7 mouse cellular contexts compared by ENCODE assay signal in the genomic region with DNA sequence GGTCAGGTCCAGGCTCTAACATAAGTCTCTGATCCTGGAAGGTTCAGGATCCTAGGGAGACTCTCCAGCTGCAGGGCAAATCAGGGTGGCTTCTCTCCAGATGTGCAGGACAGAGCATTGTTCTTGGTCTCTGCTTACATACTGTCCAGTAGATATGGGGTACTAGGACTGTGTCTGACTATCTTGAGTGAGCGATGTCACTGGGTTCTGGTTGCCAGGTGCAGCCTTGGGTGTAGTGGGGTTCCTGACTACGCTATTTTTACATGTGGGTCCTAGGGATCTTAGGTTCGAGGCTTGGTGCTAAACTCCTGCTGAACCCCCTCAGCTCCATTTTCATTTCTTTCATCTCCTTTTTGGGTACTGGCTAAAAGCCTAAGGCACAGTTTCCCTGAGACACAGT. TPM values are rescaled to one million over a fixed set of nuclear protein-coding genes. Genes with fewer than 3 reads are reported as not detected.
DNase-seq lines count a peak whose midpoint lies in the region; ATAC-seq lines count a peak whose summit lies in the region.

No protein-coding gene starts in this region.

- no peak overlapping the region; the same call in 1 of the 2 replicates for H3K27ac ChIP-seq in liver, embryonic 11.5 days (ENCODE audit: low read depth, low read length)
- H3K27ac ChIP-seq in embryonic facial prominence, embryonic 15.5 days (replicated peaks) = no peak overlapping the region
- no peak overlapping the region for H3K27ac ChIP-seq in limb, embryonic 11.5 days (replicated peaks; ENCODE audit: low read depth, low read length)
- H3K27ac ChIP-seq in neural tube, embryonic 15.5 days (replicated peaks) = peak overlapping the region; percentile 83; the same call in 1 of the 2 replicates

- no peaks in the 10 kb centered on the region for H3K9me3 ChIP-seq in liver, embryonic 11.5 days (ENCODE audit: control insufficient read depth, low read length)
- H3K9me3 ChIP-seq in embryonic facial prominence, embryonic 15.5 days (replicated peaks) = no peaks in the 10 kb centered on the region
- H3K9me3 ChIP-seq in limb, embryonic 11.5 days (ENCODE audit: control insufficient read depth, low read length) = no peaks in the 10 kb centered on the region
- no peaks in the 10 kb centered on the region for H3K9me3 ChIP-seq in neural tube, embryonic 15.5 days (replicated peaks)

- intact Hi-C loops in left cerebral cortex, postnatal 25 days (cut with DNase I) = no loop called here

- no peak for ATAC-seq in liver, embryonic 11.5 days (replicated peaks; ENCODE audit: low FRiP score)
- ATAC-seq in embryonic facial prominence, embryonic 15.5 days (ENCODE audit: insufficient number of reproducible peaks, low FRiP score, low TSS enrichment, low read depth) = no peak
- ATAC-seq in limb, embryonic 11.5 days (ENCODE audit: insufficient number of reproducible peaks, low FRiP score, low TSS enrichment, low read depth) = no peak
- ATAC-seq in neural tube, embryonic 15.5 days (ENCODE audit: low FRiP score) = no peak
- ATAC-seq in frontal cortex, adult (ENCODE audit: low TSS enrichment) = no peak

- no peak for DNase-seq in liver, embryonic 11.5 days (ENCODE audit: low spot score)
- no peak for DNase-seq in liver
- DNase-seq in limb, embryonic 11.5 days (ENCODE audit: low spot score) = no peak
- DNase-seq in left cerebral cortex, postnatal 25 days (ENCODE audit: low spot score in 2 of 2) = no peak

- peaks cover 4% of the 10 kb centered on the region for H3K36me3 ChIP-seq in liver, embryonic 11.5 days (ENCODE audit: control insufficient read depth, insufficient read depth, low read length)
- peaks cover 31% of the 10 kb centered on the region for H3K36me3 ChIP-seq in embryonic facial prominence, embryonic 15.5 days
- H3K36me3 ChIP-seq in limb, embryonic 11.5 days (ENCODE audit: control insufficient read depth, insufficient read depth, low read length) = peaks cover 12% of the 10 kb centered on the region; the same call in 1 of the 2 replicates
- H3K36me3 ChIP-seq in neural tube, embryonic 15.5 days = peaks cover 13% of the 10 kb centered on the region; the same call in 1 of the 2 replicates

- peak overlapping the region; percentile 98 for H3K4me3 ChIP-seq in liver, embryonic 11.5 days (ENCODE audit: low read depth, low read length)
- peak overlapping the region; percentile 93 for H3K4me3 ChIP-seq in embryonic facial prominence, embryonic 15.5 days (replicated peaks)
- H3K4me3 ChIP-seq in limb, embryonic 11.5 days (ENCODE audit: low read depth, low read length) = peak overlapping the region; percentile 92
- peak overlapping the region; percentile 91 for H3K4me3 ChIP-seq in neural tube, embryonic 15.5 days (replicated peaks)

- H3K27me3 ChIP-seq in liver, embryonic 11.5 days (replicated peaks; ENCODE audit: control insufficient read depth, insufficient read depth, low read length) = no peaks in the 10 kb centered on the region
- H3K27me3 ChIP-seq in embryonic facial prominence, embryonic 15.5 days = no peaks in the 10 kb centered on the region
- H3K27me3 ChIP-seq in limb, embryonic 11.5 days (ENCODE audit: control insufficient read depth, insufficient read depth, low read length) = no peaks in the 10 kb centered on the region
- H3K27me3 ChIP-seq in neural tube, embryonic 15.5 days (replicated peaks) = no peaks in the 10 kb centered on the region

- 90% methylated on average over 3 of the region's 3 CpGs for WGBS in liver, embryonic 11.5 days
- 76% methylated on average over 3 of the region's 3 CpGs for WGBS in embryonic facial prominence, embryonic 15.5 days
- 85% methylated on average over 3 of the region's 3 CpGs for WGBS in limb, embryonic 11.5 days
- 90% methylated on average over 3 of the region's 3 CpGs for WGBS in neural tube, embryonic 15.5 days

- peaks cover 32% of the 10 kb centered on the region for H3K4me1 ChIP-seq in liver, embryonic 11.5 days (replicated peaks; ENCODE audit: control insufficient read depth, insufficient read depth, low read length)
- peaks cover 40% of the 10 kb centered on the region for H3K4me1 ChIP-seq in embryonic facial prominence, embryonic 15.5 days
- H3K4me1 ChIP-seq in limb, embryonic 11.5 days (ENCODE audit: control insufficient read depth, insufficient read depth, low read length) = peaks cover 21% of the 10 kb centered on the region
- H3K4me1 ChIP-seq in neural tube, embryonic 15.5 days = peaks cover 51% of the 10 kb centered on the region

- peak overlapping the region; percentile 79 for H3K4me2 ChIP-seq in liver, embryonic 11.5 days
- H3K4me2 ChIP-seq in embryonic facial prominence, embryonic 15.5 days (replicated peaks) = peak overlapping the region; percentile 59
- peak overlapping the region; percentile 74 for H3K4me2 ChIP-seq in limb, embryonic 11.5 days (ENCODE audit: low read depth, severe bottlenecking)
- H3K4me2 ChIP-seq in neural tube, embryonic 15.5 days = peak overlapping the region; percentile 91

- peak overlapping the region; percentile 82 for H3K9ac ChIP-seq in liver, embryonic 11.5 days (ENCODE audit: low read depth, low read length)
- peak overlapping the region; percentile 21; the same call in 1 of the 2 replicates for H3K9ac ChIP-seq in embryonic facial prominence, embryonic 15.5 days
- peak overlapping the region; percentile 79 for H3K9ac ChIP-seq in limb, embryonic 11.5 days (ENCODE audit: low read length)
- H3K9ac ChIP-seq in neural tube, embryonic 15.5 days (replicated peaks) = peak overlapping the region; percentile 61

RNA-seq across cellular contexts. Expression of a gene that starts 1.3 kb away (rescaled TPM):
- polyA plus RNA-seq in liver, embryonic 11.5 days (2014; fragmentation: Nextera tagmentation; extraction: Ambion mirVana) = 111 and 125 TPM in 2 replicates
- polyA plus RNA-seq in embryonic facial prominence, embryonic 15.5 days (2015; fragmentation: Nextera tagmentation; extraction: Ambion mirVana) = 99.7 and 110 TPM in 2 replicates
- polyA plus RNA-seq in limb, embryonic 11.5 days (2014; fragmentation: Nextera tagmentation; extraction: Ambion mirVana) = 180 and 189 TPM in 2 replicates
- 30.3 and 48.6 TPM in 2 replicates for polyA plus RNA-seq in neural tube, embryonic 15.5 days (2015; fragmentation: Nextera tagmentation; extraction: Ambion mirVana)
- total RNA-seq in left cerebral cortex, postnatal 25 days (2021) = 10 to 100 TPM in 1 of 2 experiments, 1 to 10 TPM in 1; 9.5 to 10.6 TPM

RNA-seq across cellular contexts. Expression of a gene that starts 21.8 kb away (rescaled TPM):
- polyA plus RNA-seq in liver, embryonic 11.5 days (2014; fragmentation: Nextera tagmentation; extraction: Ambion mirVana) = 2.2 and 2.5 TPM in 2 replicates
- polyA plus RNA-seq in embryonic facial prominence, embryonic 15.5 days (2015; fragmentation: Nextera tagmentation; extraction: Ambion mirVana) = 10.9 and 16.5 TPM in 2 replicates
- 7.0 and 7.6 TPM in 2 replicates for polyA plus RNA-seq in limb, embryonic 11.5 days (2014; fragmentation: Nextera tagmentation; extraction: Ambion mirVana)
- polyA plus RNA-seq in neural tube, embryonic 15.5 days (2015; fragmentation: Nextera tagmentation; extraction: Ambion mirVana) = 19.6 and 21.1 TPM in 2 replicates
- 10 to 100 TPM; 17.1 to 17.7 TPM for total RNA-seq in left cerebral cortex, postnatal 25 days (2021)

RNA-seq across cellular contexts. Expression of a gene that starts 28.1 kb away (rescaled TPM):
- polyA plus RNA-seq in liver, embryonic 11.5 days (2014; fragmentation: Nextera tagmentation; extraction: Ambion mirVana) = 0.23 and 0.34 TPM in 2 replicates
- 8.5 and 10.3 TPM in 2 replicates for polyA plus RNA-seq in embryonic facial prominence, embryonic 15.5 days (2015; fragmentation: Nextera tagmentation; extraction: Ambion mirVana)
- 0.17 and 0.40 TPM in 2 replicates for polyA plus RNA-seq in limb, embryonic 11.5 days (2014; fragmentation: Nextera tagmentation; extraction: Ambion mirVana)
- polyA plus RNA-seq in neural tube, embryonic 15.5 days (2015; fragmentation: Nextera tagmentation; extraction: Ambion mirVana) = 4.5 and 5.7 TPM in 2 replicates
- 1 to 10 TPM; 5.3 to 5.5 TPM for total RNA-seq in left cerebral cortex, postnatal 25 days (2021)

RNA-seq across cellular contexts. Expression of a gene that starts 37.5 kb away (rescaled TPM):
- 0.53 and 0.62 TPM in 2 replicates for polyA plus RNA-seq in liver, embryonic 11.5 days (2014; fragmentation: Nextera tagmentation; extraction: Ambion mirVana)
- 0.35 and 0.41 TPM in 2 replicates for polyA plus RNA-seq in embryonic facial prominence, embryonic 15.5 days (2015; fragmentation: Nextera tagmentation; extraction: Ambion mirVana)
- polyA plus RNA-seq in limb, embryonic 11.5 days (2014; fragmentation: Nextera tagmentation; extraction: Ambion mirVana) = not detected in 2 replicates
- polyA plus RNA-seq in neural tube, embryonic 15.5 days (2015; fragmentation: Nextera tagmentation; extraction: Ambion mirVana) = 0.08 and 2.8 TPM in 2 replicates
- total RNA-seq in left cerebral cortex, postnatal 25 days (2021) = not detected

Comparison
In these comparisons a context has a peak if more than half of its experiments do, and no peak if none do; other contexts are left out.
1. H3K9ac ChIP-seq: peak in every context shown above with its lines; median percentile 82 in liver, embryonic 11.5 days; 79 in limb, embryonic 11.5 days; 61 in neural tube, embryonic 15.5 days; 21 in embryonic facial prominence, embryonic 15.5 days.